ENCODE assay signal across 19 mouse cellular contexts in the genomic region with DNA sequence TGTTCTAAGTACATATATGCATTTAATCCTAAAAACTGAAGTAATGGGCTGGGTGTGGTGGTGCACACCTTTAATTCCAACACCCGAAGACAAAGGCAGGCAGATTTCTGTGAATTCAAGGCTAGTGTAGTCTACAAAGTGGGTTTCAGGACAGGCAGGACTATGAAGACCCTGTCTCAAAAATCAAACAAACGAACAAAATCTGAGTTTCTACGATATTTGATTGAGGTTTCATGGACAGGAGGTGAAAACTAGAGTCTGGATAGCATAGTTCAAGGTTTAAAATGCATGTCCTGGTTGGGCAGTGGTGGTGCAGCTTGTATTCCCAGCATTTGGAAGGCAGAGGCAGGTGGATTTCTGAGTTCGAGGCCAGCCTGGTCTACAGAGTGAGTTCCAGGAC. TPM values are rescaled to one million over a fixed set of nuclear protein-coding genes. Genes with fewer than 3 reads are reported as not detected.
DNase-seq lines count a peak whose midpoint lies in the region; TF ChIP-seq lines count a peak whose summit lies in the region.
"Had no signal": no experiment of that assay in that cellular context is flagged by ENCODE, and none has a peak within 500 bp of the region (broad histone marks: within the 10 kb centered on the region; RNA-seq: fewer than 3 reads in every experiment).

A gene (plus strand): TSS at position 301 of the 400 bp plus-strand sequence.

- peak within 1 kb of the TSS; percentile 94 for H3K4me3 ChIP-seq in testis, adult 2 months (ENCODE audit: control insufficient read depth, low read depth, low read length)
- no peak within 1 kb of the TSS for H3K4me3 ChIP-seq in bone marrow macrophage, adult 2 months (ENCODE audit: insufficient read depth, low read length)

- no peaks in the 10 kb centered on the region; the same call in 1 of the 2 replicates for H3K36me3 ChIP-seq in testis, adult 2 months (ENCODE audit: control insufficient read depth, insufficient read depth, low read length)
- H3K36me3 ChIP-seq: G1E had no signal

- H3K27ac ChIP-seq in testis, adult 2 months (ENCODE audit: control insufficient read depth, insufficient read depth, low read depth, low read length): peak within 1 kb of the TSS; percentile 86
- H3K27ac ChIP-seq in bone marrow macrophage, adult 2 months (ENCODE audit: insufficient read depth, low read depth, low read length): 0 out of 2 replicates have a peak within 1 kb of the TSS, but pooled peaks have one; percentile 0

- DNase-seq in testis, postnatal 10 days (ENCODE audit: low spot score): no peak
- DNase-seq in layer of hippocampus, adult 9-10 months (ENCODE audit: low spot score): no peak
- DNase-seq: adrenal gland, adult 2 months; adrenal gland, adult 8-10 months; adrenal gland, postnatal 10 days; adrenal gland, postnatal 14 days; adrenal gland, postnatal 25 days; adrenal gland, postnatal 36 days; B cell, adult 2 months; cerebellum, adult 11 months; cerebellum, adult 11-12 months; cerebellum, adult 18-20 months; cerebellum, adult 2 months had no signal

- no peak for TF ChIP-seq CTCF in testis, adult 2 months (IDR thresholded peaks at IDR 0.05; ENCODE audit: control insufficient read depth, insufficient read depth, insufficient replicate concordance, low read depth, low read length)
- TF ChIP-seq CTCF in bone marrow macrophage, adult 2 months (IDR thresholded peaks at IDR 0.05; ENCODE audit: low read depth, low read length): no peak

- peaks cover 11% of the 10 kb centered on the region for H3K4me1 ChIP-seq in testis, adult 2 months (ENCODE audit: control insufficient read depth, insufficient read depth, low read length)
- H3K4me1 ChIP-seq in bone marrow macrophage, adult 2 months (ENCODE audit: control insufficient read depth, insufficient read depth, low read length): peaks cover 24% of the 10 kb centered on the region

- no peaks in the 10 kb centered on the region for H3K27me3 ChIP-seq in testis, adult 2 months (ENCODE audit: control insufficient read depth, insufficient read depth, low read length)
- H3K27me3 ChIP-seq: CH12.LX, Patski had no signal

- no peak for TF ChIP-seq POLR2A in testis, adult 2 months (IDR thresholded peaks at IDR 0.05; ENCODE audit: control insufficient read depth, low read depth, low read length)
- no peak for TF ChIP-seq POLR2A in bone marrow macrophage, adult 2 months (IDR thresholded peaks at IDR 0.05; ENCODE audit: borderline replicate concordance, low read depth, low read length)

RNA-seq across cellular contexts. Expression of the gene that starts here (rescaled TPM):
- 22.4 and 23.7 TPM in 2 replicates for polyA plus RNA-seq in testis, adult 2 months (2012; rRNA removed)
- polyA plus RNA-seq in bone marrow macrophage, adult 2 months (2012; ENCODE audit: insufficient read depth, insufficient read length, missing spikeins): not detected in 2 replicates
- polyA plus RNA-seq: adrenal gland, adult 2 months; brain, embryonic 14.5 days; cerebellum, adult 2 months; G1E; Patski had no signal

Comparison
In these comparisons a context has a peak if more than half of its experiments do, and no peak if none do; other contexts are left out.
1. RNA of the gene that starts here (polyA plus RNA-seq): 22.4 to 23.7 TPM in testis, adult 2 months; not detected in bone marrow macrophage, adult 2 months; every median in the first group is over 10 times any median in the second.